Mouse (Mus musculus) T-helper 2 cell (primary cell): ENCODE measurements at regions not wholly inside any gene's neighbourhood (a gene's known extent, or its start where the extent isn't known, plus 50 kb on each side); places are given as distances from the start of the nearest gene placed in this dataset.

ENCODE experiments used
- in situ Hi-C: fragments of 300-600 bp; cut with MboI, MseI; formaldehyde crosslinking; loops from one replicate; pipeline ENCODE4 v1.15.1; 2025; ENCODE audit warnings: high pct_unique_total_duplicates

GRCm38 (mm10) chr2:115119429-115120205 lies 461.9 kb upstream of the BC052040 start:
- in situ Hi-C loops: no loop called here

DNA sequence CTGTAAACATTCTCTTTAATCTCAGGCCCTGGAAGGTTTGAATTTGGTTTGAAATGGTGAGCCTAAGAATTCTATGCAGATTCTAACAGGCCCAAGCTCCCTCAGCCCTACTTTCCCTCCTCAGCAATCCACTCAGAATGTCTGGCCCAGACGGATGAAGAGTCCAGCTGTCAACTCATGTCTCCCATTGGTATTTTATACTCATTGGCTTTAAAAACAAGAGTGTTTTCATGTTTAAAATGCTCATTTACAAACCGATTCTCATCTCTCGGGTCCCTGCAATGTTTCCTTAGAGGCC lies 461.4 kb upstream of the BC052040 start:
- in situ Hi-C loops: no loop called here

DNA sequence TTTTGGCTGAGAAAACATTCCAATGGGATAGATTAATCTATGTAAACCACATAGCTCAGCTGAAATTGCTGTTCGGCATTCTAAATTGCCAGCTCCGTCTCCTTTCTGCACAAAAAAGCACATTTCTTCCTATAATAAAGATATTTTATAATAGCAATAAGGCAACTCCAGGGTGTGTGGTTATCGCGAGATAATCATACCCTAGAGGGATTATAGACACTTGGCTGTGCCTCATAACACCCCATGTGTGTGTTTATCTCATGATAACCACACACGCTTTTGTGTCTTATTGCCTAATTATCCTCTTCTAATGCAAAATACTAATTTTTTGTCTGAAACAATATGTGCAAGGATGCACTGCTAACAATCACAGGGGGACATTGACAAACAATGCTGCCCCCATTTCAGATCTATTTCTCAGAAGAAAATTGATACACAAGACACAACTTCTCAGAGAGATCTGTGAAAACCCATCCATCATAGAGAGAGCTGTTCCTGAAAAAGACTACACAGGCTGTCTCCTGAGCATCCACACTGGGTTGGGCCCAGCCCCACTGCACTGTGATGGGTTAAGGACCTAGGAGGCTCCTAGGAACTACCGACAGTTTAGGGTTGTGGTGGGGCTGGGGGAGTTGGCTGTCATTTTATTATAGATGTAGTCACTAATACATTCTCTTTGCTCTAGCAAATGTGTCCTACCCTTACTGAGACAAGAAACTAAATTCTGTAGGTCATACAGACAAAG lies 454.7 kb upstream of the BC052040 start:
- in situ Hi-C loops: no loop called here

DNA sequence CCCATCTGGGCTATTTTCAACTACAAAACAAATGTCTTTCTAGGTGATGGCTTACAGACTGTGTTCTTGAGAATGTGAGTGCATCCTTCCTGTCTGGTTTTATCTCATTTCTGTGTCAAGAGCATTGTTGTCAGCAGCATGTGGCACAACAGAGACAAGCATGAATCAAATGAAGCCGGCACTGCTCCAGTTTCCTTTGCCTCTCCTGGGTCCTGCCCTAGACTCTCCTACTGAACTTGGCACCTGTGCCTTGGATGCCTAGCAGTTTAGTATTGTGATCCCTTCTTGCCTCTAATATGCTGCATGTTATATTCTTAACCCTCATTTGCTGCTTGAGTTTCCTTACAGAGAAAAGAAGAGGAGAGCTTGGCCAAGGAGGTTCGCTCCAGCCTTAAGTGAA lies 449.8 kb upstream of the BC052040 start:
- in situ Hi-C loops: no loop called here

DNA sequence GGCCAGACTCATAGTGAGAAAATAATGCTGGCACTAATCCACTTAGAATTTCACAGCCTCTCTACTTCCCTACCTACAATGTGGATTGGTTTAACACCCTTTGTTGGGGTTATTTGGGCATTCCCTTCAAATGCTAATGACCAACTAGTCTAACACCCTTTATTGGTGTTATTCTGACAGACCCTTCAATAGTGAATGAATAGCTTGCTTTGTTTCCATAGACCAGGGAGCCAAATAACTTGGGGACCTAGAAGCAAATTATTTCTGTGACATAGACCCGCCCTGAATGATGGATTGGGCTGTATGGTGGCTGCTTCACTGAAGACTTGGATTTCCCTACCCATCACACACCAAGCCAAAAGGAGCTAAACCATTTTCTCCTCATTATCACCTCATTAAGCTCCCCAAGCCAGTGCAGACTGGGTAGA lies 449.3 kb upstream of the BC052040 start:
- in situ Hi-C loops: no loop called here

GRCm38 (mm10) chr2:115141416-115141815 lies 440.1 kb upstream of the BC052040 start:
- in situ Hi-C loops: loop anchor here (10.0 kb wide), 2 partner anchors 807 to 1477 kb away; no protein-coding TSS in a partner anchor

GRCm38 (mm10) chr2:115172111-115172510 lies 409.4 kb upstream of the BC052040 start:
- in situ Hi-C loops: no loop called here

DNA sequence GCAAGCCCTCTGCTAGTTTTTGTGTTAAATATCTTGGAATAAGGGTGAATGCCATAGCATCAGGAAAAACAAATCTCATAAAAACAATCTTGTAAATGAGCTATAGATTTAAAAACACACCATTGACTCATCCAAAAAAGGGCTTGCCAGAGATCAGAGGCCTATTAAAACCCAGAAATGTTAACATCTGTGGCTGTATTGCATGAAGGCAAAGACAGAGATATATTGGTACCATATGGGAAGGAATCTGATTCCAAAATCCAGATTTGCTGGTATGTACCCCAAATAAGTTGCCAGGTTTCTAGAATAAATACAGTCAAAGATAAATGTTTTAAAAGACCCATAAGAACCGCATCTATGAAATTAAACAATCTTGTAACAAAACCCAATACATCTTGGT lies 404.4 kb upstream of the BC052040 start:
- in situ Hi-C loops: no loop called here

DNA sequence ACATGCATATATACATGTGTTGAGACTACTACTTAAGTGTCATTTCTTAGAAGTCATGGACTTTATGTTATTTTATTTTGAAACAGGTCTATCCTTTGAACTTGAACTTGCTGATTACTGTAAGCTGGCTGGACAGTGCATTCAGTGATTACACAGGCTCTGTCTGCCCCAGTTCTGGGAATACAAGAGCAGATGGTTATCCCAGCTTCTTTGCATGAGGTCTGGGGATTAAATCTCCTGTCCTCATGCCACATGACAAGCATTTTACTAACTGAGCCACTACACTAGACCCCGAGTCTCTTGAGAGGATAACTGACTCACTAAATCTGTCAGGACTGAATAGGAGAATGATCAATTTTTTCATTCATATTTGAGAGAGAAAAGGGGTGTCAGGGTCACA lies 403.6 kb upstream of the BC052040 start:
- in situ Hi-C loops: no loop called here

- in situ Hi-C loops: loop anchor here (25.0 kb wide), 1 partner anchor 1424 kb away; no protein-coding TSS in a partner anchor
Observed at GRCm38 (mm10) chr2:115211191-115211590, 370.3 kb upstream of the BC052040 start.

GRCm38 (mm10) chr2:115213181-115213970 lies 368.1 kb upstream of the BC052040 start:
- in situ Hi-C loops: loop anchor here (25.0 kb wide), 1 partner anchor 1426 kb away; no protein-coding TSS in a partner anchor

GRCm38 (mm10) chr2:115214292-115214691 lies 367.2 kb upstream of the BC052040 start:
- in situ Hi-C loops: loop anchor here (25.0 kb wide), 1 partner anchor 1427 kb away; no protein-coding TSS in a partner anchor

DNA sequence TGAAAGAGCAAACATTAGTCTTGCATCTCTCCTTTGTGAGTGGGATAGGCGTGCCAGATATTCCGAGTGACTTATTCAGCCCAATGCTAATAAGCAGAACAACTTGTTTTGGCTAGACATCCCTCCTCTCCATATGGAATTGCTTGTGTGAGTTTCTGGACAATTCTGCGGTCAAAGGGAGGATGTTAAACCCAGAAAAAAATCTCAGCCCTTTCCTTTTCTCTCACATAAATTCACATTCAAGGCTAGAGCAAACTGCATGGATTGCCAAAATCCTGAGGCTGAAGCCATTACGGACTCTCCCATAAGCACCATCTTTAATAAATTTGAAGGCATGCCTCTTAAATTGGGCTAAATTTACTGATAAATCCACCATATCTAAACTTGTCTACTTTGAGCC lies 351.5 kb upstream of the BC052040 start:
- in situ Hi-C loops: no loop called here

DNA sequence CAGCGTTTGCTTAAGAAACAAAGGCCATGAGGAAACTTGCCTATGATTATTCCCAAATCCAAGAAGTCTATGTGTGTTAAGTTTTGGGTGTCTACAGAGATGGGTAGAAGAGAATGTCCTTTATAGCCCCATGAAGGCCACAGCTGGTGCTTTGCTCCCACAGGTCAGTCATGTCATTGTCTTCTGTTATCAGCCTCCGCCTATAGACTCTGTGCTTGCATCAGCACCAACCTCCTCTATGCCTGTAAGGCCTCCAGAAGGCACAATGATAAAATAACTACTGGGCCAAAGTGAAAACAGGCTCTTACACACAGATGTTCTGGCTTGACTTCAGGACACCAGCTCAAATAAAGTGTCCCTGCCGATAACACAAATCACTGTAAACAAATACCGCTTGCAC lies 333.8 kb upstream of the BC052040 start:
- in situ Hi-C loops: no loop called here

DNA sequence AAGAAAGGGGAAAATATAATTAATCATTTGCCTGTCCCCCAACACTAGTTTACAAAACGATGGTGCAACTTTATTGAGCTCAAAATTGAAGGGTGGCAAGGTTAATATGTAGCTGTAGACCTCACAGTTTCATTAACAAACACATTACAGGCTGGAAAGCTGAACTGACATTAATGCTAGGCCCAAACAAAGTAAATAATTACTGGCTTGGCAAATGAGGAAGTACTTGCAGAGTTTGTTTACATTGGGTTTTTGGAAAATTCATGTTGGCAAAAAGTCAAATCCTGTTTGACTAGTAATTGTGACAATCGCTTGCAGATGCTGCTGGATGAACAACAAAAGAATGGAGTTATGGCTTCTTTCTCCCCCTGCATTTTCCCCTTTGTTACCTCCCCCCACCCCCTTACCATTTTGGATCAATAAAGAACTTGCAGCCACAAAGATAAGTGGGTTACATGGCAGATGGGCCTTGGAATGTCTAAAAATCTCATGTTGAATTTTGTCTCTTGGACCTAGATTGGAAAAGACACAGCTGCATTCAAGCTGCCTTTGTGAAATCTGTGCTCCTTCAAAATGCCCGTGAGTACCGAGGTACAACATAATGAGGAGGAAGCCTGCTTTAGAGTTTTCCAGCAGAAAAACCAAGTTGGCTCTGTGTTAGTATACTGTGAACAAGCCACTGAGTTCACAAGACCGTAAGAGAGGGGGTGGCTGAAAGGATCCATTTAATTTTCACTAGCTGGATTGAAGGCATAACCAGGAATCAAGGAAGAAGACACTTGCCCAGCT lies 331.3 kb upstream of the BC052040 start:
- in situ Hi-C loops: loop anchor here (10.0 kb wide), 1 partner anchor 1695 kb away; no protein-coding TSS in a partner anchor

GRCm38 (mm10) chr2:115257391-115257790 lies 324.1 kb upstream of the BC052040 start:
- in situ Hi-C loops: loop anchor here (10.0 kb wide), 1 partner anchor 1703 kb away; no protein-coding TSS in a partner anchor

DNA sequence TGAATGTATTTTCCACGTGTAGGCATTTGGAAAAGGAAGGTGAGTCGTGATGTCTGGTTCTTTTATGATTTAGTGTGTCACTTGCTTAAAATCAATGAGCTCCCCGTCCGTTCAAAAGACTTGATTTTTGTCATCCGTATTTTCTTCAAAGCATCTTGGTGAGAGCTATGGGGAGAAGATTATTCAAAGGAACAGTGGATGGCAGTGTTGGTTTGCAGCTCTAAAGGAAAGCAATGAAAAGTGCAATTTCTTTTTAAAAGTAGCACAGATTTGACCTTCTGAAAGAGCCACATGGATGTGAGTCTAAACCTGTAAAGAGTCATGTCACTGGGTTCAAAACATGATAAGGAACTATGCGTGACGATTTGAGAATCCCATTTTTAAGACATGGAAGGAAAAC lies 313.3 kb upstream of the BC052040 start:
- in situ Hi-C loops: no loop called here

DNA sequence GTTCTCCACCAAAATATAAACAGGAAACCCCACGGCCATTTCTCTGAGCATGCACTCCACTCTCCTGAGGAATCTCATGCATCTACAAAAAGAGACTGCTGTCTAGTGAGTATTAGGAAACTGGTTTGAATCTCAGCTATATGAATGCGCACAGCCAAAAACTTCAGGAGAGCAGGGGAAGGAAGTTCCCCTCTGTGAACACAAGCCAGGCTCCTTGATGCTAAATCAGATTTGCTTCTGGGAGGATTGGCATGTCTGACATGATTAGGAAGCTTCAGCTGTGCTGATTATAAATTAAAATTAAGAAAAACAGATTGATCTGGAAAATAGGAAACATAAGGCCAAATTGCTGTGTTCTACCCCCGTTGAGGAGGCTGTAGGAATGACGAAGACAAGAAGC lies 304.1 kb upstream of the BC052040 start:
- in situ Hi-C loops: no loop called here

GRCm38 (mm10) chr2:115293020-115293419 lies 288.5 kb upstream of the BC052040 start:
- in situ Hi-C loops: no loop called here

DNA sequence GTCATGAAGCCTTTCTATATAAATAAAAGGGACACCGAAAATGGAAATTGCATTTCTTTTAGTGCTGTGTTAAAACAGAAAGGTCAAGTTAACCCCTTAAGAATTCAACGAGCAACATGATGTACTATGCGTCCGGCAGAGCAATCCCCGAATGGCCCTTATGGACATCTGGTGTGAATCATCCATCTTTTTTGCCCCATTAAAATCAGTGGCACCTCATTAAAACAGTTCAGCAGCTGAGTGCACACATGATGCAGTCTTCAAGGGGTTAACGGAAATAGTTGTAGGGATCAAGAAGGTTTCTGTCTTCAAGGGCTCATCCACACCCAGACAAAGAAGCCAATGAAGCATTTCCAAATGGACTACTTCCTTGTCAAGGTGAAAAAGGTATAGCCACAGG lies 284.1 kb upstream of the BC052040 start:
- in situ Hi-C loops: no loop called here

DNA sequence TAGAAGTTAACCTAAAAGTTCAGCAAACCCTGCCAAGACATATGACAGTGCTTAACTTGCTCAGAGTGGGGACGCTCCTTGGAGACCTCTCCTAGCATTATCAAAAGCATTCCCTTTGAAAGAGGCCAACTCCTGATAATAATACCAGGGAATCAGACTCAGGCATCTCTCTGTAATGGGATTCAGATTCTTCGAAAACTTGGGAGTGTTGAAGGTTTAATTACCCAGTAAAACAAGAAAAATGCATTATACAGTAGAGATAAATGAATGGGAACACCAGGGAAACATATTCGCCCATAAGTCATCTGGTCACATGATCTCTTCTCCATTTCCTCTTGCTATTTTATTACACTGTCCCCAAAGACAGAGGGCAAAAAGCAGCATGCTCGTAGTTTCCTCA lies 274.3 kb upstream of the BC052040 start:
- in situ Hi-C loops: no loop called here
